ENCODE assay signal across 10 mouse cellular contexts in genomic region chr11:116821057-116821940, GRCm38 (mm10). TPM values are rescaled to one million over a fixed set of nuclear protein-coding genes. Genes with fewer than 3 reads are reported as not detected.
A peak's percentile ranks its signal among the peaks of the same experiment; 100 is the strongest.
DNase-seq lines count a peak whose midpoint lies in the region; ATAC-seq and TF ChIP-seq lines count a peak whose summit lies in the region.
"Had no signal": no experiment of that assay in that cellular context is flagged by ENCODE, and none has a peak within 500 bp of the region (broad histone marks: within the 10 kb centered on the region; RNA-seq: fewer than 3 reads in every experiment).

No protein-coding gene starts in this region.

- H3K27me3 ChIP-seq in hindbrain, embryonic 11.5 days (ENCODE audit: control insufficient read depth, insufficient read depth, low read length), result no peaks in the 10 kb centered on the region
- no peaks in the 10 kb centered on the region for H3K27me3 ChIP-seq in hindbrain, postnatal 0 days (ENCODE audit: insufficient read depth, low read length)
- H3K27me3 ChIP-seq in embryonic facial prominence, embryonic 10.5 days (replicated peaks; ENCODE audit: low read depth, poor library complexity, severe bottlenecking), result no peaks in the 10 kb centered on the region; the same call in 1 of the 2 replicates
- no peaks in the 10 kb centered on the region for H3K27me3 ChIP-seq in lung, embryonic 16.5 days (ENCODE audit: control insufficient read depth, insufficient read depth, low read depth, low read length)

- H3K4me2 ChIP-seq in hindbrain, embryonic 11.5 days (replicated peaks; ENCODE audit: low read depth, low read length), result no peak overlapping the region
- H3K4me2 ChIP-seq in hindbrain, postnatal 0 days (ENCODE audit: low read depth, low read length), result no peak overlapping the region
- no peak overlapping the region for H3K4me2 ChIP-seq in lung, embryonic 16.5 days (ENCODE audit: low read depth, low read length)
- H3K4me2 ChIP-seq: liver, embryonic 11.5 days had no signal

- peaks cover 10% of the 10 kb centered on the region; the same call in 1 of the 2 replicates for H3K4me1 ChIP-seq in hindbrain, embryonic 11.5 days (replicated peaks; ENCODE audit: control insufficient read depth, insufficient read depth, low read length)
- H3K4me1 ChIP-seq in hindbrain, postnatal 0 days (ENCODE audit: insufficient read depth, low read length), result peaks cover 10% of the 10 kb centered on the region
- H3K4me1 ChIP-seq in embryonic facial prominence, embryonic 10.5 days, result peaks cover 67% of the 10 kb centered on the region
- peaks cover 29% of the 10 kb centered on the region for H3K4me1 ChIP-seq in lung, embryonic 16.5 days (replicated peaks; ENCODE audit: control insufficient read depth, insufficient read depth, low read length)

- no peak overlapping the region for H3K27ac ChIP-seq in hindbrain, embryonic 11.5 days (ENCODE audit: low read depth, low read length)
- H3K27ac ChIP-seq in hindbrain, postnatal 0 days, result no peak overlapping the region
- peak overlapping the region; percentile 60 for H3K27ac ChIP-seq in embryonic facial prominence, embryonic 10.5 days (replicated peaks)
- peak overlapping the region; percentile 66 for H3K27ac ChIP-seq in lung, embryonic 16.5 days (ENCODE audit: low read length)

- H3K36me3 ChIP-seq in hindbrain, embryonic 11.5 days (ENCODE audit: control insufficient read depth, insufficient read depth, low read length), result no peaks in the 10 kb centered on the region
- no peaks in the 10 kb centered on the region for H3K36me3 ChIP-seq in hindbrain, postnatal 0 days (ENCODE audit: insufficient read depth, low read length)
- H3K36me3 ChIP-seq in embryonic facial prominence, embryonic 10.5 days (replicated peaks), result peaks cover 3% of the 10 kb centered on the region; the same call in 1 of the 2 replicates
- no peaks in the 10 kb centered on the region for H3K36me3 ChIP-seq in lung, embryonic 16.5 days (ENCODE audit: control insufficient read depth, insufficient read depth, low read length)

- H3K9ac ChIP-seq in hindbrain, embryonic 11.5 days (ENCODE audit: low read depth, low read length), result 0 out of 2 replicates have a peak overlapping the region, but pooled peaks have one; percentile 1
- H3K9ac ChIP-seq in hindbrain, postnatal 0 days (replicated peaks; ENCODE audit: low read length), result no peak overlapping the region
- peak overlapping the region; percentile 47 for H3K9ac ChIP-seq in lung, embryonic 16.5 days (ENCODE audit: low read length)

- no peak for DNase-seq in hindbrain, embryonic 11.5 days (ENCODE audit: low spot score)
- no peak for DNase-seq in hindbrain, postnatal 0 days (ENCODE audit: low spot score)
- peak; percentile 86 for DNase-seq in 3T3-L1 (ENCODE audit: low read depth, low spot score)
- DNase-seq in embryonic facial prominence, embryonic 10.5 days (ENCODE audit: low spot score), result no peak
- DNase-seq in adrenal gland, adult 8-10 months, result no peak
- no peak for DNase-seq in right cerebral cortex, postnatal 14 days
- DNase-seq: cerebellum, adult 9-11 months had no signal

- WGBS in hindbrain, embryonic 11.5 days, result 54% methylated on average over 13 of the region's 13 CpGs
- 49% methylated on average over 13 of the region's 13 CpGs for WGBS in hindbrain, postnatal 0 days
- WGBS in embryonic facial prominence, embryonic 10.5 days, result 72% methylated on average over 13 of the region's 13 CpGs
- WGBS in lung, embryonic 16.5 days, result 55% methylated on average over 13 of the region's 13 CpGs

- no peak for ATAC-seq in hindbrain, embryonic 11.5 days (ENCODE audit: low FRiP score)
- ATAC-seq in hindbrain, postnatal 0 days, result no peak
- ATAC-seq in lung, embryonic 16.5 days (ENCODE audit: low read depth), result peak; percentile 57
- ATAC-seq: midbrain, embryonic 16.5 days had no signal

- TF ChIP-seq CTCF in hindbrain, postnatal 0 days (IDR thresholded peaks at IDR 0.05; ENCODE audit: low read depth), result no peak

- no peak overlapping the region for H3K4me3 ChIP-seq in hindbrain, embryonic 11.5 days (ENCODE audit: low read depth, low read length)
- no peak overlapping the region for H3K4me3 ChIP-seq in hindbrain, postnatal 0 days (ENCODE audit: low read length)
- 0 out of 2 replicates have a peak overlapping the region, but pooled peaks have one; percentile 3 for H3K4me3 ChIP-seq in embryonic facial prominence, embryonic 10.5 days
- no peak overlapping the region for H3K4me3 ChIP-seq in lung, embryonic 16.5 days (ENCODE audit: low read length)

- no peaks in the 10 kb centered on the region for H3K9me3 ChIP-seq in hindbrain, embryonic 11.5 days (ENCODE audit: control insufficient read depth, low read length)
- H3K9me3 ChIP-seq in hindbrain, postnatal 0 days (ENCODE audit: low read length), result no peaks in the 10 kb centered on the region
- no peaks in the 10 kb centered on the region for H3K9me3 ChIP-seq in embryonic facial prominence, embryonic 10.5 days
- no peaks in the 10 kb centered on the region for H3K9me3 ChIP-seq in lung, embryonic 16.5 days (ENCODE audit: control insufficient read depth, low read length)

RNA-seq across cellular contexts. Expression of gene Mxra7, which starts 6.5 kb away (rescaled TPM):
- 57.9 and 61.8 TPM in 2 replicates for polyA plus RNA-seq in hindbrain, embryonic 11.5 days (2014; fragmentation: Nextera tagmentation; extraction: Ambion mirVana)
- 36.6 and 38.3 TPM in 2 replicates for total RNA-seq in hindbrain, postnatal 0 days (2014; rRNA removed)
- 41.9 and 50.2 TPM in 2 replicates for polyA plus RNA-seq in hindbrain, postnatal 0 days (2015; fragmentation: Nextera tagmentation; extraction: Ambion mirVana)
- polyA plus RNA-seq in embryonic facial prominence, embryonic 10.5 days (2016; fragmentation: Nextera tagmentation; extraction: Ambion mirVana), result 18.1 and 23.2 TPM in 2 replicates
- 14.2 and 15.3 TPM in 2 replicates for polyA plus RNA-seq in lung, embryonic 16.5 days (2015; fragmentation: Nextera tagmentation; extraction: Ambion mirVana)
- 100 to 1,000 TPM in 2 of 4 experiments, 10 to 100 TPM in 2; 43.8 to 117 (median 81.5) TPM for total RNA-seq in adrenal gland, adult 8-10 months (2022)

RNA-seq across cellular contexts. Expression of gene Mettl23, which starts 21.8 kb away (rescaled TPM):
- polyA plus RNA-seq in hindbrain, embryonic 11.5 days (2014; fragmentation: Nextera tagmentation; extraction: Ambion mirVana), result 61.6 and 70.6 TPM in 2 replicates
- total RNA-seq in hindbrain, postnatal 0 days (2014; rRNA removed), result 30.1 and 43.2 TPM in 2 replicates
- polyA plus RNA-seq in hindbrain, postnatal 0 days (2015; fragmentation: Nextera tagmentation; extraction: Ambion mirVana), result 50.8 and 54.4 TPM in 2 replicates
- polyA plus RNA-seq in embryonic facial prominence, embryonic 10.5 days (2016; fragmentation: Nextera tagmentation; extraction: Ambion mirVana), result 56.9 and 58.1 TPM in 2 replicates
- polyA plus RNA-seq in lung, embryonic 16.5 days (2015; fragmentation: Nextera tagmentation; extraction: Ambion mirVana), result 53.5 and 59.9 TPM in 2 replicates
- total RNA-seq in adrenal gland, adult 8-10 months (2022), result 10 to 100 TPM; 28.2 to 43.9 (median 32.6) TPM

RNA-seq across cellular contexts. Expression of gene Jmjd6, which starts 21.9 kb away (rescaled TPM):
- 88.8 and 91.3 TPM in 2 replicates for polyA plus RNA-seq in hindbrain, embryonic 11.5 days (2014; fragmentation: Nextera tagmentation; extraction: Ambion mirVana)
- 31.9 and 37.5 TPM in 2 replicates for total RNA-seq in hindbrain, postnatal 0 days (2014; rRNA removed)
- 48.1 and 48.6 TPM in 2 replicates for polyA plus RNA-seq in hindbrain, postnatal 0 days (2015; fragmentation: Nextera tagmentation; extraction: Ambion mirVana)
- 88.3 and 97.5 TPM in 2 replicates for polyA plus RNA-seq in embryonic facial prominence, embryonic 10.5 days (2016; fragmentation: Nextera tagmentation; extraction: Ambion mirVana)
- 59.5 and 60.8 TPM in 2 replicates for polyA plus RNA-seq in lung, embryonic 16.5 days (2015; fragmentation: Nextera tagmentation; extraction: Ambion mirVana)
- total RNA-seq in adrenal gland, adult 8-10 months (2022), result 10 to 100 TPM; 31.8 to 41.1 (median 33.4) TPM

RNA-seq across cellular contexts. Expression of gene Mfsd11, which starts 30.9 kb away (rescaled TPM):
- polyA plus RNA-seq in hindbrain, embryonic 11.5 days (2014; fragmentation: Nextera tagmentation; extraction: Ambion mirVana), result 37.0 and 38.6 TPM in 2 replicates
- total RNA-seq in hindbrain, postnatal 0 days (2014; rRNA removed), result 38.7 and 45.6 TPM in 2 replicates
- polyA plus RNA-seq in hindbrain, postnatal 0 days (2015; fragmentation: Nextera tagmentation; extraction: Ambion mirVana), result 56.8 and 62.8 TPM in 2 replicates
- polyA plus RNA-seq in embryonic facial prominence, embryonic 10.5 days (2016; fragmentation: Nextera tagmentation; extraction: Ambion mirVana), result 23.8 and 26.8 TPM in 2 replicates
- 36.0 and 36.6 TPM in 2 replicates for polyA plus RNA-seq in lung, embryonic 16.5 days (2015; fragmentation: Nextera tagmentation; extraction: Ambion mirVana)
- total RNA-seq in adrenal gland, adult 8-10 months (2022), result 10 to 100 TPM; 45.7 to 69.2 (median 52.9) TPM

RNA-seq across cellular contexts. Expression of gene Srsf2, which starts 31.6 kb away (rescaled TPM):
- 935 and 944 TPM in 2 replicates for polyA plus RNA-seq in hindbrain, embryonic 11.5 days (2014; fragmentation: Nextera tagmentation; extraction: Ambion mirVana)
- total RNA-seq in hindbrain, postnatal 0 days (2014; rRNA removed), result 228 and 253 TPM in 2 replicates
- polyA plus RNA-seq in hindbrain, postnatal 0 days (2015; fragmentation: Nextera tagmentation; extraction: Ambion mirVana), result 454 and 491 TPM in 2 replicates
- 890 and 902 TPM in 2 replicates for polyA plus RNA-seq in embryonic facial prominence, embryonic 10.5 days (2016; fragmentation: Nextera tagmentation; extraction: Ambion mirVana)
- polyA plus RNA-seq in lung, embryonic 16.5 days (2015; fragmentation: Nextera tagmentation; extraction: Ambion mirVana), result 661 and 761 TPM in 2 replicates
- total RNA-seq in adrenal gland, adult 8-10 months (2022), result 100 to 1,000 TPM; 183 to 287 (median 255) TPM

Comparison
In these comparisons a context has a peak if more than half of its experiments do, and no peak if none do; other contexts are left out.
1. H3K27ac ChIP-seq: peak in embryonic facial prominence, embryonic 10.5 days (single experiment) and lung, embryonic 16.5 days (single experiment); none in hindbrain, embryonic 11.5 days (single experiment) and hindbrain, postnatal 0 days (single experiment).